Mouse (Mus musculus) liver, embryonic 11.5 days (tissue): ENCODE measurements around the gene Baiap2l2. TPM values are rescaled to one million over a fixed set of nuclear protein-coding genes. Genes with fewer than 3 reads are reported as not detected.
A peak's percentile ranks its signal among the peaks of the same experiment; 100 is the strongest.

Source experiments
- ATAC-seq: fragments of 200-750 bp; cut with Nextera tagmentation; replicated peaks from 2 replicates; pipeline ENCODE4 v1.8.0; 2017; ENCODE audit warnings: moderate number of reproducible peaks, mild to moderate bottlenecking, moderate TSS enrichment, moderate library complexity; ENCODE audit not compliant: low FRiP score
- DNase-seq: peaks from one replicate; pipeline ENCODE4 v3.0.0-alpha.2; 2017; ENCODE audit warnings: low spot score
- H3K27ac ChIP-seq: fragments of 300-500 bp; sonication (generic); 2 replicates; pipeline ENCODE4 v1.5.1; 2014; ENCODE audit warnings: mild to moderate bottlenecking, low read depth, low read length, control low read depth
- H3K27me3 ChIP-seq: fragments of 300-500 bp; sonication (generic); replicated peaks from 2 replicates; pipeline ENCODE4 v1.6.1; 2014; ENCODE audit warnings: low read length, mixed read lengths; ENCODE audit not compliant: control insufficient read depth, insufficient read depth
- H3K36me3 ChIP-seq: fragments of 300-500 bp; sonication (generic); 2 replicates; pipeline ENCODE4 v1.6.1; 2014; ENCODE audit warnings: mild to moderate bottlenecking, low read length, moderate library complexity, mixed read lengths; ENCODE audit not compliant: control insufficient read depth, insufficient read depth
- H3K4me1 ChIP-seq: fragments of 300-500 bp; sonication (generic); replicated peaks from 2 replicates; pipeline ENCODE4 v1.6.1; 2014; ENCODE audit warnings: low read length, mixed read lengths; ENCODE audit not compliant: control insufficient read depth, insufficient read depth
- H3K4me2 ChIP-seq: fragments of 300-500 bp; sonication (generic); 2 replicates; pipeline ENCODE4 v1.6.1; 2014; ENCODE audit warnings: mild to moderate bottlenecking, control low read depth, moderate library complexity
- H3K4me3 ChIP-seq: fragments of 300-500 bp; sonication (generic); 2 replicates; pipeline ENCODE4 v1.5.1; 2014; ENCODE audit warnings: low read depth, low read length, control low read depth
- H3K9ac ChIP-seq: fragments of 300-500 bp; sonication (generic); 2 replicates; pipeline ENCODE4 v1.6.1; 2014; ENCODE audit warnings: low read depth, low read length, control low read depth
- H3K9me3 ChIP-seq: fragments of 300-500 bp; sonication (generic); 2 replicates; pipeline ENCODE4 v1.6.1; 2016; ENCODE audit warnings: low read length, inconsistent platforms, mixed read lengths; ENCODE audit not compliant: control insufficient read depth
- WGBS: fragments of 180-500 bp; shearing (Covaris S2); extraction: QIAGEN DNeasy Blood & Tissue Kit; methylation state at CpG from one replicate; pipeline ENCODE4 v1.1.7; 2014; 5-methylcytosine and 5-hydroxymethylcytosine counted together
- polyA plus RNA-seq: library from polyadenylated mRNA; unstranded; fragments of >200 nt; fragmentation: Nextera tagmentation; extraction: Ambion mirVana; gene quantifications from 2 replicates; pipeline ENCODE4 v1.2.1, GENCODE M21; 2014

Gene Baiap2l2
- polyA plus RNA-seq, 1 experiment from 2014 or later = 4.6 TPM

DNA sequence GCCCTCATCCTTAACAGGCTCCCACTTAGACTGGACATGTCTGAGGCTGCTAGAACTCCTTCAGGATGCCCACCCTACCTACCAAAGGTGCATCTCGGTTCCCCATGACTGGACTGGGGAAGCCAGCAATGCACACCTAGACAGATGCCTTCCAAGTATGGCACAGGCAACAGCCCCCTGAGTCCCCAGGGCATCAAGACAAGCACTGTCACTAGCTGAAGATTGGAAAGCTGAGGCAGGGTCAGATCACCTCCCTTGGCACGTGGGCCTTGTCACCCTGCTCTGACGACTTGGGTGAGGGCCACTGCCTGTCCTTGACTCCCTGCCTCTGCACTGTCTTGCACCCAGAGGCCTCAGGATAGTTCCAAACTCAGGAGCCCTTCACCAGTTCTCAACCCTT, 3.0 kb upstream of the Baiap2l2 start:
- H3K4me1 ChIP-seq = no peaks in the 10 kb centered on the region

DNA sequence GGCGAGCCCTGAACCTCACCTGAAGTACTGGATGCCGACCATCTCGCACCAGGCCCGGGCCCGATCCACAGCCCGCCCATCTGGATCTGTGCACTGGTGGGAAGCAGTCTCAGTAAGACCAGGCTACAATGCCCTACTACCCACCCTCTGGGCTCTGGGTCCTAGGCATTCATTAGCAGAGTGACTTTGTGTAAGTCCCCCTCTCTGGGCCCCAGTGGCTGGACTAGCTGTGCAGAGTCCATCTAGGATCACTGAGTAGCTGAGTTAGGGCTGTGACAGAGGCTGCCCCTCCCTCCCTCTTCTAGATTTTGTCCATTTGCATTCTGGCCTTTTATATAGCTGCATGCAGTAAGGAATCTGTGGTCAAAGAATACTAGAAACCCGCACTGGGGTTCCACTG, 1.8 kb upstream of the Baiap2l2 start:
- Histone ChIP-seq H3K4me1 (no peaks in the 10 kb centered on the region), H3K4me2 (no peak overlapping the region), H3K4me3 (no peak overlapping the region), H3K9ac (no peak overlapping the region), H3K9me3 (no peaks in the 10 kb centered on the region), H3K27ac (no peak overlapping the region), H3K27me3 (no peaks in the 10 kb centered on the region), H3K36me3 (peaks cover 6% of the 10 kb centered on the region; the same call in 1 of the 2 replicates)
- ATAC-seq (no peak), DNase-seq (no peak)
- 90% methylated on average over 7 of the region's 7 CpGs for WGBS

More for the DNA sequence above, 3.0 kb upstream of the Baiap2l2 start:
- Histone ChIP-seq H3K9me3 (no peaks in the 10 kb centered on the region), H3K9ac (no peak overlapping the region), H3K4me3 (no peak overlapping the region), H3K27ac (no peak overlapping the region), H3K4me2 (no peak overlapping the region), H3K27me3 (no peaks in the 10 kb centered on the region), H3K36me3 (peaks cover 6% of the 10 kb centered on the region; the same call in 1 of the 2 replicates)
- ATAC-seq = no peak
- no peak for DNase-seq
- WGBS = 79% methylated on average over 3 of the region's 3 CpGs

DNA sequence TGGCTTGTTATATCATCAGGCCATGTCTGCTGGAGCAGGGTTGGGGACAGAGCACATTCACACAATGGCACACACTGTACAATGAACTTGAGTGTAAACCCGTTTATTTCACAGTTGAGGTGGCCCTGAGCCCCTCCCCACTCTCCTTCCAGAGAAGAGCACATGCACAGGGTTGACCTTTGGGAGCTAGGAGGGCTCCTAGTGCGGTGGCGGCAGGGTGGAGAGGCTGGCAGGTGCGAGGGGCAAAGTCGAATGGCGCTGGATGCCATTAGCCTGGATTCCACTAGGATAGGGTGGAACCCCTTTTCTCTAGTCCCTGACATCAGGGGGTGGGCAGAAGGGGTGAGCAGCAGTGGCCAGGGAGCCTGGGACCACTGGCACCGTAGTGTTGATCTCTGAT, 804 bp upstream of the Baiap2l2 start:
- no peak overlapping the region for H3K9ac ChIP-seq
- DNase-seq = no peak
- no peak overlapping the region for H3K27ac ChIP-seq
- no peak for ATAC-seq
- H3K27me3 ChIP-seq = no peaks in the 10 kb centered on the region
- peaks cover 8% of the 10 kb centered on the region for H3K4me1 ChIP-seq
- H3K4me3 ChIP-seq = no peak overlapping the region
- H3K36me3 ChIP-seq = peaks cover 6% of the 10 kb centered on the region; the same call in 1 of the 2 replicates
- 85% methylated on average over 7 of the region's 7 CpGs for WGBS
- no peak overlapping the region for H3K4me2 ChIP-seq
- H3K9me3 ChIP-seq = no peaks in the 10 kb centered on the region

DNA sequence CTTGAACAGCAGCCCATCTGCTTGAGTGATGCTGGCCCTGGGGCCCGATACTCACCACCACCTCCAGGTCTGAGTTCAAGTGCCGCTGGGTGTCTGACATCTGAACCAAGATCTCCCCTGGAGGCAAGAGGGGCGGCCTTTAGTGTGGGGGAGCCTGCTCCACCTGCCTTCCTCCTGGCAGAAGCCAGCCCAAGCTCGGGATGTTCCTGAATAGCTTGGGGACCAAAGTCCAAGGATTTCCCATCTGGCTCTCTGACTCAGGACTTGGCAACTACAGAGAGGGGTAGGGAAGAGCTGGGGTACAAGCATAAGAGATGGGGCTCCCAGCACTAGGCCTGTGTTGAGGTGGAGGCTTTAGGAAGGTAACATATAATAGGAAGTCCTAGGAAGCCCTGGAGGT, 2.0 kb downstream of the Baiap2l2 start:
- H3K27ac ChIP-seq = no peak overlapping the region
- no peak overlapping the region for H3K4me3 ChIP-seq
- ATAC-seq (no peak), DNase-seq (no peak)
- H3K9ac ChIP-seq = no peak overlapping the region
- 75% methylated on average over 4 of the region's 4 CpGs for WGBS
- no peaks in the 10 kb centered on the region for H3K9me3 ChIP-seq
- H3K36me3 ChIP-seq = peaks cover 6% of the 10 kb centered on the region; the same call in 1 of the 2 replicates
- no peaks in the 10 kb centered on the region for H3K27me3 ChIP-seq
- H3K4me2 ChIP-seq = no peak overlapping the region
- peaks cover 14% of the 10 kb centered on the region for H3K4me1 ChIP-seq

DNA sequence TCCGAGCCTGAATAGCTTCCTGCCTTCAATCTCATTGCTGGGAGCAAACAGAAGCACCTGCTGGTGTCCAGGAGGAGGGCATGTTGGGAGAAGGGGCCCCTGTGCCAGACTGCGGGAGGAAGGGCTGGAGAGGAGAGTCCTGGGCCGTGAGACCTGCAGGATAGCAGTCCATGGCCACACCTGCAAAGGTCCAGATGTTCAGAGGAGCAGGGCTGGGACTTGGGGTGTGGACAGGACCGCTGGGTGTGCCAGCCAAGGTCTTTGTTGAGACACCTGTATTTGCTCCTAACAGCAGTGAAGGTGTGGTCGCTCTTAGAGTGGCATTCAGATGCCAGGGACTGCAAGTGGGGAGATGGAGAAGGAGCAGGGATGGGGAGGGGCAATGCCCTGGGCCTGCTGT, 2.9 kb downstream of the Baiap2l2 start:
- Histone ChIP-seq H3K4me2 (no peak overlapping the region), H3K9me3 (no peaks in the 10 kb centered on the region), H3K4me1 (peaks cover 14% of the 10 kb centered on the region), H3K27ac (no peak overlapping the region), H3K9ac (no peak overlapping the region), H3K4me3 (no peak overlapping the region), H3K36me3 (peaks cover 6% of the 10 kb centered on the region; the same call in 1 of the 2 replicates), H3K27me3 (no peaks in the 10 kb centered on the region)
- DNase-seq (no peak), ATAC-seq (no peak)
- 73% methylated on average over 5 of the region's 5 CpGs for WGBS

DNA sequence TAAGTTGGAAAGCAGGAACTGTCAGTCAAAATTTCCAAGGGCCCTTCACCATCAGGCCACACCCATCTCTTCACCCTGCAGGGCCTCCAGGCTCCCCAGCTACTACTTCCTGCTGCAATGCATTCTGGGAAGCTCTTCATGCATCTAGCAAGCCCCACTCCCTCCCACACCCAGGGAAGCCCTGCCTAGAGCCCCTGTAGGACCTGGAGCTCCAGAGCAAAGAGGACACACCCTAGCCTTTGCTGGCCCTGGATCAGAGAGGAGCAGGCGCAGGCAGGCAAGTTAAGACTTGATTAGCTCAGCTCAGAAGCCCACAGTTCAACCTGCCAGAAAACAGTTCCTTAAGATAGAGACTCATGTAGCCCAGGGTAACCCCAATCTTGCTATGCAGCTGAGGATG, 3.9 kb downstream of the Baiap2l2 start:
- H3K36me3 ChIP-seq = peaks cover 4% of the 10 kb centered on the region; the same call in 1 of the 2 replicates
- H3K27me3 ChIP-seq = no peaks in the 10 kb centered on the region
- H3K4me1 ChIP-seq = peaks cover 14% of the 10 kb centered on the region
- H3K4me3 ChIP-seq = no peak overlapping the region
- 67% methylated on average over 1 of the region's 1 CpGs for WGBS
- ATAC-seq (peak; percentile 92), DNase-seq (peak; percentile 64)
- H3K4me2 ChIP-seq = no peak overlapping the region
- peak overlapping the region; percentile 86 for H3K27ac ChIP-seq
- no peak overlapping the region; the same call in 1 of the 2 replicates for H3K9ac ChIP-seq
- H3K9me3 ChIP-seq = no peaks in the 10 kb centered on the region

DNA sequence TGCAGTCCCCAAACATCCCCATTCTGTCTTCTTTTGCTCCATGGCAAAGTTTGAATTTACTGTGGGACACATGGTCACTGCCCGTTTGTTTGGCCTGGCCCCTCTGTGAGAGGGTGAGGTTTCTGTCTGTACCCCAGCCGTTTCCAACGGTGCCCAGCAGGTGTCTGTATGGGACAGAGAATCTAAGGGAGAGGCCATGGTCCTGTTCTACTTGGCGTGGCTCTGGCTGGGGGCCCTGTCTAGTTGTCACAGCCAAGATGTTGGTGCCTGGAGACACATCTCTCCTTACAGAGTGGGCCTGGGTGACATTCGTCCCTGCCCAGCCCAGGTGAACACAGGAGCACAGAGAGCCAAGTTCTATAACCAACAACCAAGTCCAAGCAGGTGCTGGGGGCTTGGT, 4.5 kb downstream of the Baiap2l2 start:
- Histone ChIP-seq H3K9ac (peak overlapping the region; percentile 46), H3K27ac (peak overlapping the region; percentile 81), H3K27me3 (no peaks in the 10 kb centered on the region), H3K9me3 (no peaks in the 10 kb centered on the region), H3K4me2 (no peak overlapping the region), H3K4me1 (peaks cover 14% of the 10 kb centered on the region), H3K4me3 (no peak overlapping the region), H3K36me3 (no peaks in the 10 kb centered on the region)
- 0 out of 2 replicates have a peak, but pooled peaks have one; percentile 41 for ATAC-seq
- DNase-seq = no peak
- 54% methylated on average over 5 of the region's 5 CpGs for WGBS

- DNase-seq (no peak), ATAC-seq (no peak)
- no peaks in the 10 kb centered on the region for H3K27me3 ChIP-seq
- no peak overlapping the region for H3K4me2 ChIP-seq
- H3K27ac ChIP-seq = no peak overlapping the region
- peaks cover 14% of the 10 kb centered on the region for H3K4me1 ChIP-seq
- no peaks in the 10 kb centered on the region for H3K9me3 ChIP-seq
- WGBS = 34% methylated on average over 6 of the region's 6 CpGs
- no peaks in the 10 kb centered on the region for H3K36me3 ChIP-seq
- no peak overlapping the region for H3K4me3 ChIP-seq
- no peak overlapping the region for H3K9ac ChIP-seq
Observed at GRCm38 (mm10) chr15:79280209-79280608, 5.1 kb downstream of the Baiap2l2 start.

GRCm38 (mm10) chr15:79277728-79278127, 7.6 kb downstream of the Baiap2l2 start:
- Histone ChIP-seq H3K27ac (no peak overlapping the region), H3K4me1 (peaks cover 16% of the 10 kb centered on the region), H3K9ac (no peak overlapping the region), H3K27me3 (peaks cover 2% of the 10 kb centered on the region; the same call in 1 of the 2 replicates), H3K4me3 (no peak overlapping the region), H3K9me3 (no peaks in the 10 kb centered on the region), H3K36me3 (no peaks in the 10 kb centered on the region), H3K4me2 (no peak overlapping the region)
- no peak for DNase-seq
- ATAC-seq = no peak
- WGBS = 70% methylated on average over 10 of the region's 10 CpGs
